Mouse (Mus musculus) embryonic fibroblast, embryonic 13.5 days (primary cell): Measurements from ENCODE around the gene 3110082I17Rik.

Source experiments
- CTCF ChIP-seq: IDR thresholded peaks from 2 replicates; pipeline ENCODE4 v1.5.1; 2011; ENCODE audit warnings: mild to moderate bottlenecking, control low read depth, low read length, moderate library complexity, borderline replicate concordance; ENCODE audit not compliant: insufficient read depth
- POLR2A ChIP-seq: IDR thresholded peaks from 2 replicates; pipeline ENCODE4 v1.6.1; 2011; ENCODE audit warnings: low read depth, mild to moderate bottlenecking, control low read depth, low read length, moderate library complexity

- TF ChIP-seq CTCF, result no peak
- no peak for TF ChIP-seq POLR2A
Observed at GRCm38 (mm10) chr5:139338403-139338802, 121.9 kb downstream of the 3110082I17Rik start.
